Mouse (Mus musculus): Measurements from ENCODE around the gene Tnfrsf18. TPM values are rescaled to one million over a fixed set of nuclear protein-coding genes. Genes with fewer than 3 reads are reported as not detected.

Gene Tnfrsf18
- polyA plus RNA-seq, 1 experiment from 2014 or later, result 2.3 TPM

DNA sequence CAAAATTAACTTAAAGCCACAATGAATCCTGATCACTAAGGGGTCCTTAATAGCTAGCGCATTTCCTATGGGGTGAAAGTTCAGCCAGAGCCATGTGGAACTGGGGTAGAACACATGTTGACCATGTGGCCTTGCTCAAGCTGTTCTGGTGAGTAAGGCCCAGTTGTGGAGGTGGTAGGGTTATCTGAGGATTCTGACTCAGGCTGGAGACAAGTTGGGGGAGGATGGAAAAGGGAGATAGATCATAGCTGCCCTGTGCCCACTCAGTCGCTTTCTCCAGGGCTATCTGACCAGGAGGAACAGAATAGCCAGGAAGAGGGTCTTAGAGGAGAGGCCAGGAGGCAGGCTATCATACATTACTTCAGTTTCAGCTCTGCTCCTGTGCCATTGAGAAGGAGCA, 11.5 kb upstream of the Tnfrsf18 start:
- no peaks in the 10 kb centered on the region for H3K4me1 ChIP-seq
- peaks cover 19% of the 10 kb centered on the region for H3K36me3 ChIP-seq
- no peak overlapping the region for H3K9ac ChIP-seq
- no peaks in the 10 kb centered on the region for H3K9me3 ChIP-seq
- ATAC-seq (ENCODE audit: insufficient read depth, low FRiP score, low read depth), result no peak
- H3K4me2 ChIP-seq, result no peak overlapping the region
- whole genome bisulfite sequencing, result 90% methylated on average over 2 of the region's 2 CpGs
- H3K27ac ChIP-seq, result no peak overlapping the region
- no peaks in the 10 kb centered on the region for H3K27me3 ChIP-seq (replicated peaks)
- no peak overlapping the region for H3K4me3 ChIP-seq (replicated peaks)

DNA sequence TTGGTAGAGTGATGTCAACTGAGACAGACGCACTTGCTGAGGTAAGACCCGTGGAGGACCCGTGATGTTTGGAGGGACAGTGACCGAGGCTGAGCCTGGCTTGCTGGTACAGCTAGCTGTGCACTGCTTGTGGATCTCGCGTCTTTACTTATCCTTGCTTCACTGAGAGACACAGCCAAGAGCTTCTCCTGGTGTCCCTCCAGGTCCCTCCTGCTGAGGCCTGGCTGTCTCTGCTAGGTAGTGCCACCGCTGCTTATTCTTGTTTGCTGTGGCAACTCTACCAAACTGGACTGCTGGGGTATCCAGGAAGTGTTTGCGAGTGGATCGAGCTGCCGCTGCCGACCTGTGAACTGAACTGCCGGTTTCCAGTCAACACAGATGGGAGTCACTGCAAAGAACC, 6.2 kb upstream of the Tnfrsf18 start:
- no peak overlapping the region for H3K9ac ChIP-seq
- no peak for ATAC-seq (ENCODE audit: insufficient read depth, low FRiP score, low read depth)
- H3K36me3 ChIP-seq, result no peaks in the 10 kb centered on the region
- no peak overlapping the region for H3K27ac ChIP-seq
- H3K4me1 ChIP-seq, result no peaks in the 10 kb centered on the region
- no peak overlapping the region for H3K4me3 ChIP-seq (replicated peaks)
- no peaks in the 10 kb centered on the region for H3K27me3 ChIP-seq (replicated peaks)
- WGBS, result 86% methylated on average over 12 of the region's 12 CpGs
- no peak overlapping the region for H3K4me2 ChIP-seq
- no peaks in the 10 kb centered on the region for H3K9me3 ChIP-seq

- Histone ChIP-seq H3K36me3 (no peaks in the 10 kb centered on the region), H3K9ac (no peak overlapping the region), H3K9me3 (no peaks in the 10 kb centered on the region), H3K4me1 (peaks cover 8% of the 10 kb centered on the region), H3K4me2 (no peak overlapping the region), H3K4me3 (replicated peaks) (no peak overlapping the region), H3K27me3 (replicated peaks) (no peaks in the 10 kb centered on the region), H3K27ac (no peak overlapping the region)
- ATAC-seq (ENCODE audit: insufficient read depth, low FRiP score, low read depth), result no peak
- 51% methylated on average over 3 of the region's 3 CpGs for WGBS
Measured at GRCm38 (mm10) chr4:156021381-156021780, 4.6 kb upstream of the Tnfrsf18 start.

DNA sequence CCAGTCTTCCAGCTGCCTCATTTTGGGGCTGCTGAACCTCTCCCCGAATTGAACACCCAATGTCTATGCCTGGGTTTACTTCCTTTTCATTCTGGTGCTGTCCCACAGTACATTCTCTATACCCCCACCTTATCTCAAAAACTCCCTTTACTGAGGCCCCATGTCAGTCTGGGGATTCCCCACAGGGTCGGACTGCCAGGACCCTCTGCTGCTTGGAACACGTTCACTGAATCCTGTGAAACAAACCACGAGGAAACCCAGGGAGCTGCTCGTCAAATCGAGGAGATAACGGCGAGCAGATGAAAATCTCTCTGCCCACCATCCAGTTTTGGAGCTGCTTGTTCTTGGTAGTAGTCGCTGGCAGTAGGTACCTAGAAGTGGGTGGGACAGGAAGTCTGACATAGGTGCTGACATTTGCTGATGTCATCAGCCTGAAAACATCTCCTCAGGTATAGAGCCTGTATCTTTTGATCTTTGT, 4.0 kb upstream of the Tnfrsf18 start:
- WGBS, result 52% methylated on average over 9 of the region's 9 CpGs
- ATAC-seq (ENCODE audit: insufficient read depth, low FRiP score, low read depth), result no peak
- Histone ChIP-seq H3K36me3 (no peaks in the 10 kb centered on the region), H3K4me3 (replicated peaks) (no peak overlapping the region), H3K27ac (no peak overlapping the region), H3K27me3 (replicated peaks) (no peaks in the 10 kb centered on the region), H3K9me3 (no peaks in the 10 kb centered on the region), H3K4me1 (peaks cover 13% of the 10 kb centered on the region), H3K4me2 (no peak overlapping the region), H3K9ac (no peak overlapping the region)

- Histone ChIP-seq H3K9me3 (no peaks in the 10 kb centered on the region), H3K4me1 (peaks cover 13% of the 10 kb centered on the region), H3K9ac (no peak overlapping the region), H3K36me3 (no peaks in the 10 kb centered on the region), H3K4me2 (no peak overlapping the region), H3K27me3 (replicated peaks) (no peaks in the 10 kb centered on the region), H3K4me3 (replicated peaks) (no peak overlapping the region), H3K27ac (no peak overlapping the region)
- 75% methylated on average over 9 of the region's 9 CpGs for WGBS
- ATAC-seq (ENCODE audit: insufficient read depth, low FRiP score, low read depth), result no peak
Measured at GRCm38 (mm10) chr4:156023520-156023919, 2.4 kb upstream of the Tnfrsf18 start.

DNA sequence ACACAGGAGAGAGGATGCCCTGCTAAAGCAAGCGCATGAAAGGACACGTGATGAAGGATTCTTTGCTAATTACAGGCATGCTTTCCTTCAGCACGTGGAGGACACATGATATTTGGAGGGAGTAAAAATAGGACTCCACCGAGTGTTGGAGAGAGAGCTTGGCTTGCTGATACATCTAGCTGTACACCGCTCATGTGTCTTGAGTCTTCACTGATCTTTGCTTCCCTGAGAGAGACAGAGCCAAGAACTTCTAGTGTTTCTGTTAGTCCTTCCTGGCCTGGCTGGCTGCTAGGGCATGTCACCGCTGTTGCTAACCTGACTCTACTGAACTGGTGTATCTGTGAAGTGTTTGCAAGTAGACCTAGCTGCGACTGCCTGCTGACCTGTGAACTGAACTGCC, 1.8 kb upstream of the Tnfrsf18 start:
- H3K4me2 ChIP-seq, result no peak overlapping the region
- H3K27ac ChIP-seq, result no peak overlapping the region
- 90% methylated on average over 7 of the region's 7 CpGs for WGBS
- ATAC-seq (ENCODE audit: insufficient read depth, low FRiP score, low read depth), result no peak
- no peaks in the 10 kb centered on the region for H3K36me3 ChIP-seq
- H3K27me3 ChIP-seq (replicated peaks), result no peaks in the 10 kb centered on the region
- H3K4me3 ChIP-seq (replicated peaks), result no peak overlapping the region
- no peaks in the 10 kb centered on the region for H3K9me3 ChIP-seq
- no peak overlapping the region for H3K9ac ChIP-seq
- H3K4me1 ChIP-seq, result peaks cover 13% of the 10 kb centered on the region

DNA sequence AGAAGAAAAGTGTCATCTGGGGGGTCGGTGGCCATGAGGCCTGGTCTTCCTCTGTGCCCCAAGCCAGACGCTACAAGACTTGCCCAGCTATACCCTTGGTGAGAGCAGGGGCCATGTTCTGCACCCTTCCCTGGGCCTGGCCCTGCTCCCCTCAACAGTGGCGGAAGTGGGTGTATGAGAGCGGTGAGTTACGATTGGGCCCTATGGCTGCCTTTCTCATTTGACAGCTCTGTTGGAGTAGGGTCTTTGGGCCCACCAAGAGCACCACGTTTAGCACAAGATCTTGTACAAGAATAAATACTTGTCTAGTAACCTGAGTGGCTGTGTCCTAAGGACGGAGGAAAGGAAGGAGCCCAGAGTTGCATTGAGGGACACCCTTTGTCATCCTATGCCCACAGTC, 2.6 kb downstream of the Tnfrsf18 start:
- no peak overlapping the region for H3K9ac ChIP-seq
- peaks cover 36% of the 10 kb centered on the region for H3K4me1 ChIP-seq
- WGBS, result 90% methylated on average over 7 of the region's 7 CpGs
- H3K27me3 ChIP-seq (replicated peaks), result no peaks in the 10 kb centered on the region
- H3K9me3 ChIP-seq, result no peaks in the 10 kb centered on the region
- no peak overlapping the region for H3K27ac ChIP-seq
- H3K4me3 ChIP-seq (replicated peaks), result no peak overlapping the region
- no peaks in the 10 kb centered on the region for H3K36me3 ChIP-seq
- no peak for ATAC-seq (ENCODE audit: insufficient read depth, low FRiP score, low read depth)
- no peak overlapping the region for H3K4me2 ChIP-seq

- no peak for ATAC-seq (ENCODE audit: insufficient read depth, low FRiP score, low read depth)
- peak overlapping the region; percentile 51 for H3K4me3 ChIP-seq (replicated peaks)
- H3K36me3 ChIP-seq, result no peaks in the 10 kb centered on the region
- H3K9me3 ChIP-seq, result no peaks in the 10 kb centered on the region
- H3K4me1 ChIP-seq, result peaks cover 35% of the 10 kb centered on the region
- H3K9ac ChIP-seq, result peak overlapping the region; percentile 47; the same call in 1 of the 2 replicates
- H3K27me3 ChIP-seq (replicated peaks), result peaks cover 2% of the 10 kb centered on the region; the same call in 1 of the 2 replicates
- peak overlapping the region; percentile 77 for H3K4me2 ChIP-seq
- peak overlapping the region; percentile 96; the same call in 1 of the 2 replicates for H3K27ac ChIP-seq
- 43% methylated on average over 9 of the region's 9 CpGs for WGBS
Measured at GRCm38 (mm10) chr4:156030651-156031118, 4.7 kb downstream of the Tnfrsf18 start.

DNA sequence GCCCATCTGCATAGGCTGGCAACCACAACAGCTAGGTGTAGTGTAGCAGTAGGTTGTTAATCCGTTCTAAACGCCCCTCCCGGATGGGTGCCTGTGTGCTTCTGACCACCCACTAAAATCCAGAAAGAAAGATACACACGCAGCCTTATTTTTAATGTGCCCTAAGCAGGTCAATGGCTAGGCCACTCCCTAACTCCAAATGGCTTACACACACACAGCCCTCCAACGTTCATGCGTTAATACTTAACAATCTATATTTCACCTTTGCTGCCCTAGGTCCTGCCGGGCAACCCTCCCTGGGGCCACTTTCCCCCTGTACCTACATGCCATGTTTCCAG, 5.3 kb downstream of the Tnfrsf18 start:
- H3K9me3 ChIP-seq, result no peaks in the 10 kb centered on the region
- peak overlapping the region; percentile 77 for H3K4me2 ChIP-seq
- H3K9ac ChIP-seq, result peak overlapping the region; percentile 47; the same call in 1 of the 2 replicates
- H3K4me3 ChIP-seq (replicated peaks), result peak overlapping the region; percentile 51
- peak overlapping the region; percentile 96 for H3K27ac ChIP-seq
- H3K36me3 ChIP-seq, result no peaks in the 10 kb centered on the region
- peak; percentile 34 for ATAC-seq (ENCODE audit: insufficient read depth, low FRiP score, low read depth)
- peaks cover 5% of the 10 kb centered on the region; the same call in 1 of the 2 replicates for H3K27me3 ChIP-seq (replicated peaks)
- peaks cover 30% of the 10 kb centered on the region for H3K4me1 ChIP-seq
- 8% methylated on average over 7 of the region's 7 CpGs for WGBS

GRCm38 (mm10) chr4:156031593-156032391, 5.8 kb downstream of the Tnfrsf18 start:
- Histone ChIP-seq H3K4me1 (peaks cover 24% of the 10 kb centered on the region), H3K9me3 (no peaks in the 10 kb centered on the region), H3K4me2 (peak overlapping the region; percentile 77), H3K4me3 (replicated peaks) (peak overlapping the region; percentile 51), H3K27ac (peak overlapping the region; percentile 96), H3K9ac (peak overlapping the region; percentile 47; the same call in 1 of the 2 replicates), H3K27me3 (replicated peaks) (peaks cover 5% of the 10 kb centered on the region; the same call in 1 of the 2 replicates), H3K36me3 (no peaks in the 10 kb centered on the region)
- peak; percentile 87 for ATAC-seq (ENCODE audit: insufficient read depth, low FRiP score, low read depth)
- 1% methylated on average over 24 of the region's 24 CpGs for WGBS

DNA sequence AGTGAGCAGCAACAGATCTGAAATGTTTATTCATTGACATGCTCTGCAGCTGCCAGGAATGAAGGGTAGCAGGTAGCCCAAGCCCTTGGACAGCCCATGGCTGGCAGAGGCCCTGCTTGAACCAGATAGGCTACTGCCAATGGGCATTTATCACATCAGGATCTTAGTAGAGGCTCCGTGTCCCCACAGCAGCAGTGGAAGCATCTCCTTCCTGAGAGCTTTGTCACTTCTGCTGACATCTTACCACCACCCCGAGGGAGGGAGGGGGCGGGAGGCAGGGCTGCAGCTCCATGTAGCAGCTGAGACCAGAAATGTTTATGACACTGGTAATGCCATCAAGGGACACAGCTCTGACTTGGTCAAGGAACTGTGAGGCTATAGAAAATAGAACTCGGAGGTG, 6.9 kb downstream of the Tnfrsf18 start:
- no peak overlapping the region for H3K9ac ChIP-seq
- 84% methylated on average over 4 of the region's 4 CpGs for WGBS

DNA sequence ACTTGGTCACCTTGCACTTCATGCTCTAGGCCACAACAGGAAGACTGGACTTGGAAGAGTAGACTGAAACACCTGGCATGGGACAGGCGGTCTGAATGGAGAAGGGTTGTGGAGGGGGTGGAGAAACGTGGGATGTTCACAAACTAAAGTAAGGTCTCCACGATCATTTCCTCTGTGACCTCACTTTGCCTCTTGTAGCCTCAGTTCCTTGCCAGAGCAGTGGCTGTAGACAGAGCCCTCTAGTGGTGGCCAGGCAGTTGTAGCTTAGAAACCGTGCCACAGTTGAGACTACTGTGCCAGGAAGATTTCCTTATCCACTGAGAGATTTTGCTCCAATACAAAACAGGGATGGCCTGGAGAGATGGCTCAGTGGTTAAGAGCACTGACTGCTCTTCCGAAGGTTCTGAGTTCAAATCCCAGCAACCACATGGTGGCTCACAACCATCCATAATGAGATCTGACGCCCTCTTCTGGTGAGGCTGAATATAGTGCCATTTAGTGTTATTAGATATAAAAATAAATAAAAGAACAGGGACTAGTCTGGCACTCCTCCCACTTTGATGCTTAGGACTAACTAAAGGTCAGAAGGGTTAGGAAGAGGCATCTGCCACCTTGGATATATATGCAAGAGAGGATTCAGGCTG, 7.6 kb downstream of the Tnfrsf18 start:
- ATAC-seq (ENCODE audit: insufficient read depth, low FRiP score, low read depth), result no peak
- H3K4me3 ChIP-seq (replicated peaks), result no peak overlapping the region
- H3K36me3 ChIP-seq, result no peaks in the 10 kb centered on the region
- H3K4me2 ChIP-seq, result no peak overlapping the region
- WGBS, result 42% methylated on average over 6 of the region's 6 CpGs
- H3K27ac ChIP-seq, result no peak overlapping the region
- H3K9me3 ChIP-seq, result no peaks in the 10 kb centered on the region
- no peak overlapping the region for H3K9ac ChIP-seq
- peaks cover 22% of the 10 kb centered on the region for H3K4me1 ChIP-seq
- H3K27me3 ChIP-seq (replicated peaks), result peaks cover 5% of the 10 kb centered on the region; the same call in 1 of the 2 replicates

More for the DNA sequence above, 6.9 kb downstream of the Tnfrsf18 start:
- Histone ChIP-seq H3K27ac (peak overlapping the region; percentile 96), H3K4me2 (no peak overlapping the region), H3K9me3 (no peaks in the 10 kb centered on the region), H3K36me3 (no peaks in the 10 kb centered on the region), H3K4me1 (peaks cover 22% of the 10 kb centered on the region), H3K27me3 (replicated peaks) (peaks cover 5% of the 10 kb centered on the region; the same call in 1 of the 2 replicates), H3K4me3 (replicated peaks) (no peak overlapping the region)
- no peak for ATAC-seq (ENCODE audit: insufficient read depth, low FRiP score, low read depth)
